Mouse (Mus musculus): ENCODE data around the gene Fam25c. TPM values are rescaled to one million over a fixed set of nuclear protein-coding genes. Genes with fewer than 3 reads are reported as not detected.
"Not testable (repeated sequence)": the region's sequence is repeated elsewhere in the genome, so short reads cannot be mapped to it uniquely, and the experiment has no call there.

Gene Fam25c
- total RNA-seq, 2 experiments from 2014 or later, result not detected

DNA sequence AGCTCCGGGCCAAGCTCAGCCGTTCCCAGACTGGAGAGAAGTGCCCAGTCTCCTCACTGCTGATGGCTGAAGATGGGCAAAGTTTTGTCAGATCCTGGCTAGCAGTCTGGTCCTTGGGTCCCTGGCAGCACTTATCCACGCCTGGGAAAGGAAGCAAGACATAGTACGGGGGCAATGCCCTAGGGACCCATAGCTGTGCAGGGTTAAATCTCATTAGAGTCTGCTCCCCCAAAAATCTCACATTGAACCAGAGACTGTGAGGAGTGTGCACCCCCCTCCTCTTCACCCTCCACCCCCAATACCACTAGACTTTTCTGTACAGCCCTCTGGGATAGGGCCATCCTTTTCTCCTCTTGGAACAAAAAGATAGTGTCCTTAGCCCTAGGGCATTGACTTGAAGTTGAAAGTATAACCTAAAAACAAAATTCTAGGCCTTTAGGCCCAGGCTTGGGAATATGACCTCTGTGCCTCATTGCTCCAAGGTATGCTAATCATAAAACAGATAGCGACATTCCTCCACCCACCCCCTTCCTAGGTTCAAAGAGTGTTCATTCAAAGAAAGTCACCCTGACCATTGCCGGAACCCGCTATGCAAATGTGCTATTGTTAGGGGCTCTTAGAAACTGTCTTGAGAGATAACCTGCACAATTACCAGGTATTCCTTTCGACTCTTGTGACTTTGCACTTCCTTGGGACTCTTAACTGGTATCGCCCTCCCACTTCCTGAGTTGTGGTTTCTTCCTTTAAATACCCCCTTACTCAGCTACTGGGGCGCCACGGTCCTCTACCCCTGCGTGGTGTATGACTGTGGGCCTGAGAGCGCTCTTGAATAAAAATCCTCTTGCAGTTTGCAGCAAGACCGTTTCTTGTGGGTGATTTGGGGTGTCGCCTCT, 9.3 kb upstream of the Fam25c start:
- not testable (repeated sequence) for ATAC-seq (replicated peaks; ENCODE audit: low FRiP score, poor library complexity, severe bottlenecking)

- ATAC-seq (replicated peaks; ENCODE audit: low FRiP score, poor library complexity, severe bottlenecking), result no peak
Measured at GRCm38 (mm10) chr14:34363490-34364253, 8.4 kb upstream of the Fam25c start.

- no peak for ATAC-seq (replicated peaks; ENCODE audit: low FRiP score, poor library complexity, severe bottlenecking)
Measured at GRCm38 (mm10) chr14:34362726-34363445, 7.7 kb upstream of the Fam25c start.

- ATAC-seq (replicated peaks; ENCODE audit: low FRiP score, poor library complexity, severe bottlenecking), result no peak
Measured at GRCm38 (mm10) chr14:34362135-34362534, 6.9 kb upstream of the Fam25c start.

GRCm38 (mm10) chr14:34360251-34360650, 5.0 kb upstream of the Fam25c start:
- no peak for ATAC-seq (replicated peaks; ENCODE audit: low FRiP score, poor library complexity, severe bottlenecking)

DNA sequence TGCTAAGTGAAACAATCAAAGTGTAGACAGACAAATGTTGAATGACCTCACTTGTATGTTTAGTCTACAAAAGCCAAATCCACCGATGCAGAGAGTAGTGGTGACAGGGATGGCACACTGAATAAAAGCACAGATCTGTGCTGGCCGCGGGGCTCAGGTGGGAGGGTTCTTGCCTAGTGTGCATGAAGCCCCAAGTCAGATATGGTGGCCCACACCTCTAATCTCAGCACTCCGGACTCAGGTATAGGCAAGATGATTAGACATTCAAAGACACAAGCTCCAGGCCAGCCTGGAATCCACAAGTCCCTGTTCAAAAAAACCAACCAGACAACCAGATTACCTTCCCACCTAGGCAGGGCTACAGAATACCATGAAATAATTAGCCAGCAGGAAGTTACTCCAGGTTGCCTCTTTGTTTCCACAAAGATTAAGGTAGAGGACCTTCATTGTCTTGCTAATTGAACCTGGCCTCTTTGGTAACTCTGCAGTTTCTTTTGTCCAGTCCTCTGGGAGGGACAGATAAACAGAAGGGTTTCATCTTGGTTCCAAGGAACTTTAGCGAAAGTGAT, 4.5 kb upstream of the Fam25c start:
- no peak for ATAC-seq (replicated peaks; ENCODE audit: low FRiP score, poor library complexity, severe bottlenecking)

DNA sequence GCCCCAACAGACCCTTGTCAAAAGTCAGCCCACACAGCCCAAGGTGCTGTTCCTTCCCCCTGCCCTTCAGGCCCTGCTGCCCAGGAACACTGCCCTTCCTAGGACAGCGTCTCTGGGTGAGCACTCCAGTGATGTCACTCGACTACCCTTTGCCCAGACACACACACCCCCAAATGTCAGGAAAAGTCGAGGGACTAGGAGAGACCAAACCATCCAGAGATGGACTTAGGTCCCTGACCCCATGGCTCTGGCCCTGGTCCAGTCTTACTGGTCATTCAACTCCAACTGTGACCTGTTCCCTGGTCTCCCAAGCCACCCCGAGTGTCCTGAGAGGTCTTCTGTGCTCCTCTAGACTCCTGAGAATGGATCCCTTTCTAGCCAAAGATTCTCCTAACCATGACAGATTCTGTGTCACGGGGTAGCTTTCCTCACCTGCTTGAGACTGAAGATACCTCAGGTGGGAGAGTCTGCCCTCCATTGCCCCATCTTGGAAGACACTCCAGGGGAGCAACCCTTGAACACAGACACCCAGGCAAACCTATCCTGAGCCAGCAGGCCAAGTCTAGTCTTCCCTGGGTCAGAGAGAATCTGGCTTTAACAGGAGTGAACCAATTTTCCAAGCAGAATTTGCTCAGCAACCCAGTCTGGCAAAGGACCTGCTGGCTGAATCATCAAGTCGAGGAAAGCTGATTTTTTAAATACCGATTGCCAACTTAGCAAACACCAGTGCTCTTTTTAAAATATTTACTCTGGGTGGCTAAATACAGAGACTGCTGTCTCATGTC, 2.6 kb upstream of the Fam25c start:
- ATAC-seq (replicated peaks; ENCODE audit: low FRiP score, poor library complexity, severe bottlenecking), result no peak

GRCm38 (mm10) chr14:34354456-34354855, 777 bp downstream of the Fam25c start:
- ATAC-seq (replicated peaks; ENCODE audit: low FRiP score, poor library complexity, severe bottlenecking), result no peak

DNA sequence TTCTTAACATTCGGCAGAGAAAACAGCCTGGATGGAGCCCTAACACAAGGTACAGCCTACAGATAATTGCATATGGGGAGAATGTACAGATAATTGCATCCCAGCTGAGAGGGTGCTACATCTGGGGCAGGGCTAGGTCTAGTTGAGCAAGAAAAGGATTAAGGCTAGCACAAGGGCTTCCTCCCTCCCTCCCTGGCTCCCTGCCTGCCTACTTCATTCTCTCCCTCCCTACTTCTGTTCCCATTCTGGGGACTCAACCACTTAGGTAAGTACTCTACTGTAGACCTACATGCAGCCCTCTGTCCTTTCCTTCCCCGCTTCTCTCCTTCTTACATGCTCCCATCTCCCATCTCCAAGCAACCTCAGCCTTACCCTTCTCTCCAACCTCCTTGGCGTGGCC, 1.9 kb downstream of the Fam25c start:
- no peak for ATAC-seq (replicated peaks; ENCODE audit: low FRiP score, poor library complexity, severe bottlenecking)

- ATAC-seq (replicated peaks; ENCODE audit: low FRiP score, poor library complexity, severe bottlenecking), result no peak
Measured at GRCm38 (mm10) chr14:34352523-34352922, 2.7 kb downstream of the Fam25c start.

GRCm38 (mm10) chr14:34351660-34352059, 3.6 kb downstream of the Fam25c start:
- ATAC-seq (replicated peaks; ENCODE audit: low FRiP score, poor library complexity, severe bottlenecking), result no peak

DNA sequence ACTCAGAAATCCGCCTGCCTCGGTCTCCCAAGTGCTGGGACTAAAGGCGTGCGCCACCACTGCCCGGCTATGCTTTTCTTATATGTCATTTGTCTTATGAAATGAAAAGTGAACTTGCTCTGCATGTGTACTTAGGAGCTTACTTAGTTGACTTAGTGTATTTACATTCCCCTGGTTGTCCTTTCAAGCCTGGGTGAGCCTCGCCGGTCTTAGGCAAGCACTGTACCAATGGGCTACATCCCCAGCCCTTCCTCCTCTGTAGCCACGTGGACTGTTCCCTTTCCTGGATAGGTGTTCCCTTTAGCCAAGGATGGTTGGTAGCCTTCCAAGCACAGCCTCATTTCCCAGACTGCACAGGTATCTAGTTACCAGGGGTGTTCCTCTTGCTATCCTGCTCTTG, 6.2 kb downstream of the Fam25c start:
- ATAC-seq (replicated peaks; ENCODE audit: low FRiP score, poor library complexity, severe bottlenecking), result no peak

GRCm38 (mm10) chr14:34348301-34348700, 6.9 kb downstream of the Fam25c start:
- ATAC-seq (replicated peaks; ENCODE audit: low FRiP score, poor library complexity, severe bottlenecking), result no peak

- no peak for ATAC-seq (replicated peaks; ENCODE audit: low FRiP score, poor library complexity, severe bottlenecking)
Measured at GRCm38 (mm10) chr14:34347084-34347483, 8.1 kb downstream of the Fam25c start.

DNA sequence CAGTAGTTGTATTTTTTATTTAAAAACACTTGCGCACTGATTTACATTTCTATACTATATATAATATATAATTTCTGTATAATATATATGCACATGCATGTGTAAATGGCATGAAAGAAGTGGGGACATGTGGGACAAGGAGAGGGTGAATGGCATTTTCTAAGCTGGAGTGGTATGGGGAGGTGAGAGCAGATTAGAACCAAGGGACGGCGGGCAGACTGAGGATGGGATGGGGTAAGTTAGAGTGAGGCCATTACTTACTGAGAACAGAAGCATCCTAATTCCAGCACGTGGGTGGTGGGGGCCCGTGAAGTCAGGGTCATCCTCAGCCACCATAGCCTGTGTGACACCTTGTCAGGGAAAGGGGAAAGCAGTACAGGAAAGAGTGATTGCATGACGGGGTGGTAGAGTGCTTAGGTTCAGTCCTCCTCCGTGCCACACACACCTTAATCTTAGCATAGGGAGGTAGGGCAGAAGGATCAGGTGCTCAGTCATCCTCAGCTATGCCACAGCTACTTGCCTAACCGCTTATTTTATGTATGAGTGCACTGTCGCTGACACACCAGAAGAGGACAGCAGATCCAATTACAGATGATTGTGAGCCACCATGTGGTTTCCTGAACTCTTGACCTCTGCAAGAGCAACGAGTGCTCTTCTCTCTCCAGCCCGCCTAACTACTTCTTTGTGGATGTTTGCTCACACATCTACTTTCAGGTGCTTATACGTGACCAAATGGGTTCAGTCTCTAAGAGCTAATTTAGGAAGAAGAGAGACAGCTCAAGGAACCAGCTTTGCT, 9.3 kb downstream of the Fam25c start:
- ATAC-seq (replicated peaks; ENCODE audit: low FRiP score, poor library complexity, severe bottlenecking), result no peak

GRCm38 (mm10) chr14:34344361-34344760, 10.9 kb downstream of the Fam25c start:
- no peak for ATAC-seq (replicated peaks; ENCODE audit: low FRiP score, poor library complexity, severe bottlenecking)

- ATAC-seq (replicated peaks; ENCODE audit: low FRiP score, poor library complexity, severe bottlenecking), result no peak
Measured at GRCm38 (mm10) chr14:34343078-34343477, 12.2 kb downstream of the Fam25c start.

DNA sequence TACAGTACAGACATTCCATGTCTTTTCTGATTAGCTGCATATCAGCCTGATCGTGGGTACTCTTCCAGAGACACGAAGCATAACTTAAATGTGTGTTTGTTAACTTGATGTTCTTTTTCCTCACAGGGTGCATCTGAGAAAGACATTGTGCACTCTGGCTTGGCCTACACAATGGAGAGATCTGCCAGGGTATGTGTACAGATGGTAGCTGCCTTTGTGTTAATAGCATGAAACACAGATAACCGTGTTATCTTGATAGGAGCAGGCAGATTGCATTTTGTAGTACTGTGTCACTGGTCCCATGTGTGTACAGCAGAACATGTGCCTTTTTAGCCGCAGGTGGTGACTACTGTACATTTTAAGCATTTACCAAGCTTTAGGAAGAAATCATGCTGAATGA, 13.2 kb downstream of the Fam25c start:
- ATAC-seq (replicated peaks; ENCODE audit: low FRiP score, poor library complexity, severe bottlenecking), result no peak

GRCm38 (mm10) chr14:34339446-34339845, 15.8 kb downstream of the Fam25c start:
- ATAC-seq (replicated peaks; ENCODE audit: low FRiP score, poor library complexity, severe bottlenecking), result no peak

Measured in erythroblast, adult 5-6 weeks (primary cell).